Mouse (Mus musculus) left cerebral cortex, adult 8-10 months (tissue): Measurements from ENCODE around the gene 4921501E09Rik. TPM values are rescaled to one million over a fixed set of nuclear protein-coding genes. Genes with fewer than 3 reads are reported as not detected.
"Not testable (repeated sequence)": the region's sequence is repeated elsewhere in the genome, so short reads cannot be mapped to it uniquely, and the experiment has no call there.

Source experiments
- DNase-seq, 2 experiments: peaks; one replicate each; pipeline ENCODE4 v3.0.0; 2022; ENCODE audit warnings: low spot score in 2 of 2
- total RNA-seq, 4 experiments: library from RNA; stranded (reverse); gene quantifications; 2 replicates each; pipeline ENCODE4 v1.2.4; 2022

The 4921501E09Rik gene
- total RNA-seq = under 1 TPM in 1 of 4 experiments, not detected in 3; 0.08 TPM

- no peak for DNase-seq
These were observed at the start of gene 4921501E09Rik for GRCm38 (mm10) chr17:33067958-33068357. Gene 4921501E09Rik, minus strand, starts transcription at chr17:33068058.

DNA sequence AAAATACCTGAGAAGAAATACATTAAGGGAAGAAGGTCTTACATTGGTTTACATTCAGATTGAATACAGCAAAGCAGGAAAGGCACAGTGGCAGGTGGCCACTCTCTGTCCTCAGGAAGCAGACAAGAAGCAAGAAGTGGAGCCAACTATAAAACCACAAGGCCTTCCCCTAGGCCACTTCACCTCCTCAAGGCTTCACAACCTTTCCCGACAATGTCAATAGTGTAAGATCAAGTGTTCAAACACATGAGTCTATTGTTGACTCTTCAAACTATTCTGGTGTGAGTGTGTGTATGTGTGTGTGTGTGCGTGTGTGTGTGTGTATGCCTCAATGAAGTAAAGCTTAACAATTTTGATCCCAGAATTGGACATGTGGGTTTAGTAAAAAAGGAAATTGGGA, 29.5 kb upstream of the 4921501E09Rik start:
- no peak for DNase-seq

DNA sequence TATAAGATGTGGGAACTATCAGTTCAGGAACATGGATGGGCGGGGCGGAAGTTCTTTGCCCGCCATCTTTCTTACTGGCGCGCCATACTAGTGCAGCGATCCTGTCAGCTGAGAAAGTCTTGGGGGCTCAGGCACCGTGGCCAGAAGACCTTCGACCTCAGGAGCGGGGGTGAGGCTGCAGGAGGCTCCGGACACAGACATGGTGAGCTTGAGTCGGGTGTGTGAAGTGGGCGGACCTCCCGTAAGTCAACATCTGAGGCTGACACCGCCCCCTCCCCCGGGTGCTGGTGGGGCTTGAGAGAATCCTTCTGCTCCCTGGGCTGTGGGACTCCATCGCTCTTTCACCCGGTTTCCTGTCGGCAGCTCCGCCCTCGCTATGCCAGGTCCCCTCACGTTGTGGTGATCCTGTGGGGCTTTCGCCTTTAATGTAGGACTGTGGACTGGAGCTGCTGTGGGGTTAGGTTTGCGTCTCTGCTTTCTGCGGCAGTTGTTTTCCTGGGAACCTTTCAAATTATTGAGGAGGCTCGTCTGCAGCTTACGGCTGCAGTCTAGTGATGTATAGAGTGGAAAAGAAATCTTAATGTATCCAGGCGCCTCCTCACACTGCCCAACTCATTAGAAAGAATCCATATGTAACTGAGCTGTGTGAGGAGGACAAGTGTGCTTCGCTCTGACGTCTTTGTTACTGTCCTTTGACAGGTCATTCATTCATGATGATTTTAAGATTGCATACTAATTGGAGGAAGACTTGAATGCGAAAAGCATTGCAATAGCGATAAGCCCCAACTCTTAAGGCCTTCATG, 24.7 kb upstream of the 4921501E09Rik start:
- DNase-seq = peak; percentile 78 to 84

DNA sequence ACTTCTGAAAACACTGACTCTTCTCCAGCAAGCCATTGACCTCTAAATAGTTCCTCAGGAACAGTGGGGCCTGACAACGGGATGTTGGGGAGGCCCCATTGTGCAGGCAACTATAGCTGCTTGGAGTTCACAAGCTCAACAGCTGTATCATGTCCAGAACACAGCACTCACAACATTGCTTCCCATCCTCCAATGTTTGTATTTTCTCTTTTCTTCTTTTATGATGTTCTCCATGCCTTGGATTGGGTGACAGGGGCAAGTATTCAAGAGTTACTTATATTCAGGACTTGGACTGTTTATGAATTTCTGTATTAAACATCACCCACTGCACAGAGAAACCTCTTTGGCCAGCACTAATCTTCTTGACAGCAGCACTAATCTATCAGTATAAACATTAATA, 23.8 kb upstream of the 4921501E09Rik start:
- no peak for DNase-seq

DNA sequence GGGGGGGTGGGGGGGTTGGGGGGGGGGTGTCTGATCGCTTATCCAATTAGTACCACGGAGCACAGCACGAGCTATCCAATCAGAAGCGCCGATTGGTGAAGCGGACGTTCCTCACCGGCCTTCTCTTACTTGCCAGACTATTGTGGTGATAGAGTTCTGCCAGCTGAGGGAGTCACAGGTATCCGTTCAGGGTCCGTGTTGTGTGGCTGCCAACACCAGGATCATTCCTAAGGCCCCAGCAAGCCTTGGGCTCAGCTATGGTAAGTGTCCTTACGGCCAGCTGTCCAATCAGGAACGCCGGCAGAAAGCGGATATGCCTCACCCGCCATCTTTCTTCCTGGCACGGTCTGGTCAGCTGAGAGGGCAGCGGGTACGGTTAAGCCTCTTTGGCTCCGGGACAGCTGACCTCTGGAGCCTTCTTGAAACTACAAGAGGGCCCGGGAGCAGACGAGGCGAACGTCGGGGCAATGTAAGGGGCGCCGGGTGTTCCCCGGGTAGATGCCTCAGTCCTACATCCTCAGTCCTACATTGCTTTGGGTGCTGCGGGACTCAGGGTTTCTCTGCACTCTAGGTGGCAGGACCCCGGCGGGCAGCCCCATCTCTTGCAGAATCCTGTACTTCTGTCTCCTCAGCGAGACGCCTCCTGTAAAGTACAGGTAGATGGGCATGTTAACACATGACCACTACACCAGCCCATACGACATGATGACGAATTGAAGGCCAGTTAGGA, 21.5 kb upstream of the 4921501E09Rik start, which contains the start of gene Zfp563:
Gene Zfp563 (plus strand): TSS at position 91 of the 730 bp plus-strand sequence.
- DNase-seq = peak; percentile 90 to 92

DNA sequence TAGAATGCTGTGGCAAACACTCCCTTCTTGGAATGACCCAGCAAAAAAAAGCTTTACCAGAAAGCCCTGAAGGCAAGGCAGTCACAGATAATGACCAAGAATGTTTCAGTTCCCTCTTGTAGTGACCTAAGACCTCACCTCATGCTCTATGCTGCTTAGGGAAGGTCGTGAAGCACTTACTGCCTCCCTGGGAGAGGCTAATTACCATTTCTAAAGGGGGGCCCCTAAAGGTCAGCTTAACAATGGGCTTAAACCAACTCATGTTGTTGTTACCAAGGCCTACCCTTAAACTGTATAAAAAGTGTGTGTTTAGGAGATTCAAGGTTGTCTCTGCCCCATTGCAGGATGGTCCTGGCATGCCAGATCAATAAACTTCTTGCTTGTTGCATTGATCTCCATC, 4.9 kb downstream of the 4921501E09Rik start:
- DNase-seq = no peak

DNA sequence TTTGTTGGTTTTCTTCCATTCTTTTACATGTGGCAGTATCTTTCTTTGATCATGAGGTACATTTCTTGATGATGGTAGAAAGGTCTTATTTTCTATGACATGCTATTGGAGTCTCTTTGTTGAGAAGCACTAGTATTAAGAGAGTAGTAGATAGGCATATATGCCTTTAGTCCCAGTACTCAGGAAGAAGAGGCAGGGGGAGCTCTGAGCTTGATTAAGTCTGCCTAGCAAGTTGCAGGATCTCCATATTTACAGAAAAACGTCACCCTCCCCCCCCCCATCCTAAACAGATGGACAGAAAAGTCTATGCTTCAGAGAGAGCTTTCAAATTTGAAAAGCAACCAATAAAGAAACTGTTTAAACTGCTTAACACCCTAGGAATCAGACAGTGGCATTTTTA, 9.1 kb downstream of the 4921501E09Rik start:
- DNase-seq = no peak

DNA sequence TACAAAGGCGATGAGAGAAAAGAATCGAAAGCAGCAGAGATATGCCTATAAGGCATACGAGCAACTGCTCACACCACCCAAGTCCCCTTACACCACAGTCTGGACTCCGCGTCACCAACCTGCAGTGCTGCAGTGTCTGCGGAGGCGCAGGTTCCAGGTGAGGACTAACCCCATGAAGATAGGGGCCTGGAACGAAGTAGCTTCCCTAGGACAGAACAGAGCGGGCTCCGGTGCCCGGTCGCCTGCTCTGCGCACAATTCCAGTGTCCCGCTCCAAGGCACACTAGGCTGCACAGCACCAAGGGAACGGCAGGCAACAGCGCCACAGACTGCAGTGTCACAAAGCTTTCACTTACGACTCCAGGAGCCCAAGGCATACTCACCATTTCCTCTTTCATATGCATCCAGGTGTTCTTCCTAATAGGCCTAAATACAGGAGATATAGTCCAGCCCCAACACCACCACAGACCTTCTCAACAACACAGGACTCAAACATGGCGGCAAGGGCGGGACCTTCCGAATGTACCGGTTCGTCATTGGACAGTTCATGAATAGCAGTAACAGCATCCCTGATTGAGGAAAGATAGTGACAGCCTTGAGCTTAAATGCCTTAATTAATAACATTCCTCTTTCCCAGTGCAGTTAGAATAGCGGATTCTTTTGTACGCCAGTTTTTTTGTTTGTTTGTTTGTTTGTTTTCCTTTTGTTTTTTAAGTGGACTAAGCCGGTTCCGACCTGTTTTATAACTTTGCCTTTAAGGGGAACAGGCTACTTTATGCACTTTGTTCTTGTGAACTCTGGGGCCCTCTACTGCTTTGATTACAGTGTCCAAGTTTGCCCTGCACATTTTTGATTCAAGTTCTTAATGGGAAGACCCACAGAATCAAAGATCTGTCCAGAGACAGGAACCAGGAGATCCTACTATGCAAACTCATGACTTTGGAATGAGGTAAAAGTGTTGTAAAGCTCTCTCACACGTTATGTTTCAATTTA, 34.7 kb downstream of the 4921501E09Rik start, which contains the start of gene Zfp763:
Gene Zfp763 (minus strand): TSS at position 503 of the 992 bp plus-strand sequence.
- DNase-seq = peak; percentile 66 to 71

DNA sequence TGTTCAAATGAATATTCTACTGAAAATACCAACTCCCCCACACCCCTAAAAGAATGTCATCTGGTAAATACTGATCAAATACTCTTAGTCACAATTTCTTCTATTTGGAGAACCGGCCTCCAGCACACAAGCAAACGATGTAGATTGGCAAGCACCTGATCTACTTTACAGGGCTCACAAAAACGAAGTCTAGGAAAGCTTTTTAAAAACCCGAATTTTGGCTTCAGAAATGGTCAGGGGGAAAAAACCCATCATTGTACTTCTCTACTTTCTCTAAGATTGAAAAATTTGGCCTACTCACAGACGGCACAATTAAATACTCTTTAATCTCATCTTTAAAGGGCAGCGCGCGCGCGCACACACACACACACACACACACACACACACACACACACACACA, 35.5 kb downstream of the 4921501E09Rik start:
- no peak for DNase-seq

GRCm38 (mm10) chr17:33020434-33020833, 47.4 kb downstream of the 4921501E09Rik start:
- not testable (repeated sequence) for DNase-seq

Other genes with a start within 250 kb of the 4921501E09Rik start
- gene Zfp799, start 237.8 kb downstream of the 4921501E09Rik start, total RNA-seq = 10 to 100 TPM; 25.7 to 30.9 (median 28.5) TPM
- 10 to 100 TPM; 10.1 to 13.6 (median 10.4) TPM for gene Zfp870, start 176.4 kb downstream of the 4921501E09Rik start, total RNA-seq
- 1 to 10 TPM; 4.5 to 7.7 (median 6.4) TPM for gene Cyp4f14, start 150.7 kb downstream of the 4921501E09Rik start, total RNA-seq
- 10 to 100 TPM; 20.5 to 22.6 (median 22.5) TPM for gene Cyp4f13, start 120.7 kb downstream of the 4921501E09Rik start, total RNA-seq
- 1 to 10 TPM; 4.8 to 7.0 (median 5.9) TPM for gene Zfp472, start 102.2 kb downstream of the 4921501E09Rik start, total RNA-seq
- 10 to 100 TPM; 15.0 to 16.7 (median 15.9) TPM for gene Zfp952, start 74.9 kb downstream of the 4921501E09Rik start, total RNA-seq
- 10 to 100 TPM; 18.8 to 22.3 (median 20.7) TPM for gene Zfp763, start 34.7 kb downstream of the 4921501E09Rik start, total RNA-seq
- gene Zfp563, start 21.3 kb upstream of the 4921501E09Rik start, total RNA-seq = 10 to 100 TPM; 18.4 to 22.1 (median 19.7) TPM
- gene Morc2b, start 71.6 kb upstream of the 4921501E09Rik start, total RNA-seq = 1 to 10 TPM; 3.7 to 4.3 (median 4.0) TPM
- gene Olfr55, start 100.4 kb upstream of the 4921501E09Rik start, total RNA-seq = not detected
- gene Olfr239, start 123.2 kb upstream of the 4921501E09Rik start, total RNA-seq = not detected
- 1 to 10 TPM in 3 of 4 experiments, under 1 TPM in 1; 0.78 to 1.6 (median 1.2) TPM for gene Olfr1564, start 153.6 kb upstream of the 4921501E09Rik start, total RNA-seq
- 10 to 100 TPM; 11.9 to 12.8 (median 12.5) TPM for gene Zfp955a, start 187.1 kb upstream of the 4921501E09Rik start, total RNA-seq
- gene Olfr63, start 196.6 kb upstream of the 4921501E09Rik start, total RNA-seq = not detected
- gene Zfp955b, start 221.5 kb upstream of the 4921501E09Rik start, total RNA-seq = 10 to 100 TPM; 32.8 to 41.0 (median 36.5) TPM